Mouse (Mus musculus) lung, adult 2 months (tissue): ENCODE measurements at regions not wholly inside any gene's neighbourhood (a gene's known extent, or its start where the extent isn't known, plus 50 kb on each side); places are given as distances from the start of the nearest gene placed in this dataset.
A peak's percentile ranks its signal among the peaks of the same experiment; 100 is the strongest.

Experiments used
- DNase-seq: peaks from one replicate; pipeline ENCODE4 v3.0.0; 2022
- H3K4me1 ChIP-seq: fragments of 200-500 bp; 2 replicates; pipeline ENCODE4 v1.6.1; 2011; ENCODE audit warnings: low read length; ENCODE audit not compliant: control insufficient read depth, insufficient read depth
- H3K4me3 ChIP-seq: fragments of 200-500 bp; replicated peaks from 2 replicates; pipeline ENCODE3; 2011; ENCODE audit warnings: low read depth, mild to moderate bottlenecking, control low read depth, low read length; ENCODE audit errors: extremely low read depth
- CTCF ChIP-seq: fragments of 200-500 bp; IDR thresholded peaks from 2 replicates; pipeline ENCODE4 v1.5.1; 2011; ENCODE audit warnings: mild to moderate bottlenecking, low read length, control low read depth; ENCODE audit not compliant: insufficient read depth
- POLR2A ChIP-seq: fragments of 200-500 bp; IDR thresholded peaks from 2 replicates; pipeline ENCODE4 v1.6.1; 2011; ENCODE audit warnings: low read depth, mild to moderate bottlenecking, control low read depth, low read length, borderline replicate concordance; ENCODE audit errors: extremely low read depth
- WGBS: fragments of 180-500 bp; shearing (Covaris S2); methylation state at CpG from one replicate; pipeline ENCODE4 v1.1.7; 2018; 5-methylcytosine and 5-hydroxymethylcytosine counted together

DNA sequence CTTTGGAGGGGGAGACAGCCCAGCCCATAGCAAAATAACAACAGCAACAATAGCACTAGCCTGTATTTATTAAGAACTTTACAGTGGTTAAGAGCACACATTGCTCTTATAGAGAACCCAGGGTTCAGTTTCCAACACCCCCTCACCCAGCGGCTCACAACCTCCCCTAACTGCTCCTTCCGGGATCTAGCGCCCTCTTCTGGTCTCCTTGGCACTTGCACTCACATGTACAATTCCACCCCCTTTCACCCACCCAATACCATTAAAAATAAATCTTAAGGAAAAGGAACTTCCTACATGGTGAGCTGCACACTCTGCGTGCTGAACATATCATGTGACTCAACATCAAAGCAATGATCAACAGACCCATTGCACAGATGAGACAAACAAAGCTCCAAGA lies 261.5 kb upstream of the Irx3 start:
- TF ChIP-seq POLR2A (no peak), CTCF (peak; percentile 21; the same call in 1 of the 2 replicates)
- H3K4me1 ChIP-seq, result no peaks in the 10 kb centered on the region
- WGBS, result 67% methylated on average over 4 of the region's 4 CpGs
- DNase-seq, result no peak
- H3K4me3 ChIP-seq, result no peak overlapping the region

DNA sequence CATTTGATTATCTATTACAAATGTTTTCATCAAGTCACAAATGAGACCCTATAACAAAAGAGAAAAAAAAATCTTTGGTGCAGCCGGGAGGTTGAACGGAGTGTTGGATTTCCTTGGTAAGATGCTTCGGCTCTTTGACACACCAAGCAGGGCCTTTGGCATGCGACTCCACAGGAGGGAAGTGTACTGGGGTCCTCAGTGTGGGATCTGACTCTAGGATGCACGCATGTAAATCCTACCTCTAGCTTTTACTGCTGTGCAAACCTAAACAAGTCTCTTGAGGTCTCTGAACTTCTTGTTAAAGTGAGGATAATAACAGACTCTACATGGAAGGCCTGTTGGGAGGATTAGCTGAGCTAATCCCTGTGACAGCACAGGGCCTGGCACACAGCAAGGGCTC lies 257.6 kb upstream of the Irx3 start:
- WGBS, result 91% methylated on average over 5 of the region's 5 CpGs
- no peak for TF ChIP-seq POLR2A
- TF ChIP-seq CTCF, result no peak
- no peaks in the 10 kb centered on the region for H3K4me1 ChIP-seq
- H3K4me3 ChIP-seq, result no peak overlapping the region
- no peak for DNase-seq

- WGBS, result 78% methylated on average over 10 of the region's 10 CpGs
- DNase-seq, result no peak
- no peak for TF ChIP-seq CTCF
- TF ChIP-seq POLR2A, result no peak
- Histone ChIP-seq H3K4me3 (no peak overlapping the region), H3K4me1 (no peaks in the 10 kb centered on the region)
These were observed 257.1 kb upstream of the Irx3 start for GRCm38 (mm10) chr8:92058953-92059352.

DNA sequence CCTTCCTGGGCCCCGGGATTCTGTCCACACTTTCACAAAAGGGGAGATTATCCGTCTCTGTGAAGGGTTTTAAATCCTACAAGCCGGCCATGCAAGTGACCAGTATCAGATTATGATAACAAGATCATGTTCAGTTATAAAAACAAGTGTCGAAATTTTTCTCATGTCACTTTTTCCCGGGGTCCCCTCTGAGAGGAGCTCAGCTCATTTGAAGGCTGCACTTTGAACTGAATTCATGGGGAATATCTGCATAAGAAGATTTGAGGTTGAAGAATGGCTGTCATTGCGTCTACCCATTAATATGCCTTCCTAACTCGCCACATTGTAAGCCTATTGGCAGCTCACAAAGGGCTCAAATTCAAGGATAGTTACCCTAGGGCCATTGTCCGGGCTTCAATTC lies 256.0 kb upstream of the Irx3 start:
- no peak overlapping the region for H3K4me3 ChIP-seq
- DNase-seq, result no peak
- 57% methylated on average over 8 of the region's 8 CpGs for WGBS
- no peaks in the 10 kb centered on the region for H3K4me1 ChIP-seq
- TF ChIP-seq POLR2A (no peak), CTCF (no peak)

DNA sequence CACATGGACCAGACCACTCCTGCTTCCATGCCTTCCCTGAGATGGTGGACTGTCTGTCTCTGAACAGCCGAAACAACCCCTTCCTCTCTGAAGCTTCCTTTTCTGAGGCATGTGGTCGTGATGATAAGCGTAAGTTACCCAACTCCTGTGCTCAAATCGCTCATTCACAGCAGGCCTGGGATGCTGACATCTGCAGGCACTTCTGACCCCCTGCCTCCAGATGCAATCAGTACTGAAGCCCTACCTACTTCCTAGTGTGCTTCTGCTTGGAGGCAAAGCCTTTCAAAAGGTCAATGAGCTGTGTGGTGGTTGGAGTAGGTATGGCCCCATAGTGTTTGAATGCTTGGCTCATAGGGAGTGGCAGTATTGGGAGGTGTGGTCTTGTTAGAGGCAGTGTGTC lies 253.7 kb upstream of the Irx3 start:
- no peak overlapping the region for H3K4me3 ChIP-seq
- no peak for TF ChIP-seq CTCF
- TF ChIP-seq POLR2A, result no peak
- 70% methylated on average over 4 of the region's 4 CpGs for WGBS
- no peaks in the 10 kb centered on the region for H3K4me1 ChIP-seq
- no peak for DNase-seq

DNA sequence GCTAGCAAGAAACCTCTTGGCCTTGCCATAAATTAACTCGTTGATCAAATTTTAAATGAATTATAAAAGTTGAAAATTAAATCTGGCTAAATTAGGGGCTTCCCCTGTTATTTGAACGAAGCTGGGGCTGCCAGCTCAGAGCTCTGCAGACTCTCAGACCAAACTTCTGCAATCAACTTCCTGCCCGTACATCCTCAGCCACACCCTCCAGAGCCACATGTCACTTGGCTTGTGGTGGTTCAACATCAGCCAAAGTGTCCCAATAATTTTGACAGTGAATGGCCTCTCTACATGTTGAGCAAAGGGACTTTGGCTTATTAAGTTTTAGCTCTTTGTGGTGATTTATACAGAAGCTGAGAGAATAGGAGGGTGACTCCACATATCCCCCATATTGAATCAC lies 242.8 kb upstream of the Irx3 start:
- Histone ChIP-seq H3K4me3 (no peak overlapping the region), H3K4me1 (no peaks in the 10 kb centered on the region)
- TF ChIP-seq CTCF, result no peak
- no peak for TF ChIP-seq POLR2A
- WGBS, result 57% methylated on average over 3 of the region's 3 CpGs
- no peak for DNase-seq

GRCm38 (mm10) chr8:92042951-92043350 lies 241.1 kb upstream of the Irx3 start:
- TF ChIP-seq POLR2A (no peak), CTCF (no peak)
- Histone ChIP-seq H3K4me1 (no peaks in the 10 kb centered on the region), H3K4me3 (no peak overlapping the region)
- DNase-seq, result no peak
- 44% methylated on average over 6 of the region's 6 CpGs for WGBS

GRCm38 (mm10) chr8:92029954-92030353 lies 228.1 kb upstream of the Irx3 start:
- Histone ChIP-seq H3K4me3 (no peak overlapping the region), H3K4me1 (no peaks in the 10 kb centered on the region)
- DNase-seq, result no peak
- 42% methylated on average over 9 of the region's 9 CpGs for WGBS
- TF ChIP-seq POLR2A (no peak), CTCF (no peak)

DNA sequence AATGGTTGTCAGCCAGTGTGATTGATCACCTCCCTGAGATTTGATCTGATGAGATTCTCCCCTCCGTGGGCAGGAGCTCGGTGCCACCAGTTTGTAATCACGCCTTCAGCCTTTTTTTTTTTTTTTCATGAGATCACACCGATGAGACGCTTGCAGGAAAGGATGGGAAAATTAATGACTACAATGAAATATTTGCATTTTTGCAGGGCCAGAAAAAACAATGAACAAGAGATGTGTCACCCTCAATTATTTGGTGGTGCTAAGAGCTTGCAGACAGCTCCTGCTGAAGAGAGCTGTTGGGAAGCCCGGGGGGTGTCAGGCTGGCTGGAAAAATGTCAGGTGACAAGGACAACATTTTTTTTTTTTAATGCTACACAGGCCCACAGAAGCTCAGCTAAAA lies 227.6 kb upstream of the Irx3 start:
- no peak for TF ChIP-seq CTCF
- no peak for TF ChIP-seq POLR2A
- no peak for DNase-seq
- no peaks in the 10 kb centered on the region for H3K4me1 ChIP-seq
- 33% methylated on average over 6 of the region's 6 CpGs for WGBS
- H3K4me3 ChIP-seq, result no peak overlapping the region

- no peak overlapping the region for H3K4me3 ChIP-seq
- H3K4me1 ChIP-seq, result no peaks in the 10 kb centered on the region
- TF ChIP-seq CTCF (no peak), POLR2A (no peak)
- 24% methylated on average over 6 of the region's 6 CpGs for WGBS
- DNase-seq, result no peak
These were observed 226.4 kb upstream of the Irx3 start for GRCm38 (mm10) chr8:92028308-92028707.
